Mouse (Mus musculus) kidney, embryonic 14.5 days (tissue): ENCODE measurements around the gene Vsig8. TPM values are rescaled to one million over a fixed set of nuclear protein-coding genes. Genes with fewer than 3 reads are reported as not detected.

Experiments used
- ATAC-seq: fragments of 200-750 bp; cut with Nextera tagmentation; 2 replicates; pipeline ENCODE4 v1.8.0; 2017; ENCODE audit warnings: moderate number of reproducible peaks, mild to moderate bottlenecking, moderate TSS enrichment, moderate library complexity; ENCODE audit not compliant: low FRiP score, low TSS enrichment
- H3K27ac ChIP-seq: fragments of 300-500 bp; sonication (generic); 2 replicates; pipeline ENCODE4 v1.5.1; 2014; ENCODE audit warnings: low read depth, mild to moderate bottlenecking, low read length, moderate library complexity, mixed read lengths
- H3K27me3 ChIP-seq: fragments of 300-500 bp; sonication (generic); 2 replicates; pipeline ENCODE4 v1.6.1; 2014; ENCODE audit warnings: mild to moderate bottlenecking, low read length; ENCODE audit not compliant: control insufficient read depth, insufficient read depth
- H3K36me3 ChIP-seq: fragments of 300-500 bp; sonication (generic); 2 replicates; pipeline ENCODE4 v1.6.1; 2014; ENCODE audit warnings: low read length, mixed read lengths; ENCODE audit not compliant: control insufficient read depth, insufficient read depth
- H3K4me1 ChIP-seq: fragments of 300-500 bp; sonication (generic); 2 replicates; pipeline ENCODE4 v1.6.1; 2014; ENCODE audit warnings: low read length, mixed read lengths; ENCODE audit not compliant: control insufficient read depth, insufficient read depth
- H3K4me2 ChIP-seq: fragments of 300-500 bp; sonication (generic); replicated peaks from 2 replicates; pipeline ENCODE4 v1.6.1; 2014; ENCODE audit warnings: low read depth, mild to moderate bottlenecking, low read length
- H3K4me3 ChIP-seq: fragments of 300-500 bp; sonication (generic); 2 replicates; pipeline ENCODE4 v1.5.1; 2014; ENCODE audit warnings: mild to moderate bottlenecking, low read length
- H3K9ac ChIP-seq: fragments of 300-500 bp; sonication (generic); 2 replicates; pipeline ENCODE4 v1.6.1; 2014; ENCODE audit warnings: low read depth, mild to moderate bottlenecking, low read length, moderate library complexity
- H3K9me3 ChIP-seq: fragments of 300-500 bp; sonication (generic); 2 replicates; pipeline ENCODE4 v1.6.1; 2016; ENCODE audit warnings: low read length; ENCODE audit not compliant: control insufficient read depth
- WGBS: fragments of 180-500 bp; shearing (Covaris S2); extraction: QIAGEN DNeasy Blood & Tissue Kit; methylation state at CpG from one replicate; pipeline ENCODE4 v1.1.7; 2014; 5-methylcytosine and 5-hydroxymethylcytosine counted together
- polyA plus RNA-seq: library from polyadenylated mRNA; unstranded; fragments of >200 nt; fragmentation: Nextera tagmentation; extraction: Ambion mirVana; gene quantifications from 2 replicates; pipeline ENCODE4 v1.2.1, GENCODE M21; 2014

The Vsig8 gene
- polyA plus RNA-seq, 1 experiment from 2014 or later: 0.19 TPM

DNA sequence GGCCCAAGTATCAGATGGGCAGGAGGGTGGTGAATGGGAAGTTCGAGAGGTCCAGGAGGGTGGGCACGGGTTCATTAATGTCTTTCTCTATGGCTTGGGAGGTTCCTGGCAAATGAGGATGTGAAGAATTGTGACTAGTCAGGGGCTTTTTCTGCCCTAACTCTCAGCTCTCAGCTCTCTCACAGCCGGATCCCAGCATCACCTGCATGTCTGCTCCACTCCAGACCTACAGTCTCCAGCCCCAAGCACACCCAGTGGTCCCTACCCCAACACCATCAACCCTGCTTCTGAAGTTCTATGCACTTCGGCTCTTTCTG lies 41.6 kb upstream of the Vsig8 start:
- no peak overlapping the region for H3K4me3 ChIP-seq
- ATAC-seq: no peak
- H3K4me2 ChIP-seq: no peak overlapping the region
- peaks cover 14% of the 10 kb centered on the region for H3K4me1 ChIP-seq
- 72% methylated on average over 4 of the region's 4 CpGs for WGBS
- H3K36me3 ChIP-seq: no peaks in the 10 kb centered on the region
- H3K9ac ChIP-seq: no peak overlapping the region
- no peaks in the 10 kb centered on the region for H3K27me3 ChIP-seq
- H3K27ac ChIP-seq: peak overlapping the region; percentile 5; the same call in 1 of the 2 replicates
- peaks cover 7% of the 10 kb centered on the region; the same call in 1 of the 2 replicates for H3K9me3 ChIP-seq

DNA sequence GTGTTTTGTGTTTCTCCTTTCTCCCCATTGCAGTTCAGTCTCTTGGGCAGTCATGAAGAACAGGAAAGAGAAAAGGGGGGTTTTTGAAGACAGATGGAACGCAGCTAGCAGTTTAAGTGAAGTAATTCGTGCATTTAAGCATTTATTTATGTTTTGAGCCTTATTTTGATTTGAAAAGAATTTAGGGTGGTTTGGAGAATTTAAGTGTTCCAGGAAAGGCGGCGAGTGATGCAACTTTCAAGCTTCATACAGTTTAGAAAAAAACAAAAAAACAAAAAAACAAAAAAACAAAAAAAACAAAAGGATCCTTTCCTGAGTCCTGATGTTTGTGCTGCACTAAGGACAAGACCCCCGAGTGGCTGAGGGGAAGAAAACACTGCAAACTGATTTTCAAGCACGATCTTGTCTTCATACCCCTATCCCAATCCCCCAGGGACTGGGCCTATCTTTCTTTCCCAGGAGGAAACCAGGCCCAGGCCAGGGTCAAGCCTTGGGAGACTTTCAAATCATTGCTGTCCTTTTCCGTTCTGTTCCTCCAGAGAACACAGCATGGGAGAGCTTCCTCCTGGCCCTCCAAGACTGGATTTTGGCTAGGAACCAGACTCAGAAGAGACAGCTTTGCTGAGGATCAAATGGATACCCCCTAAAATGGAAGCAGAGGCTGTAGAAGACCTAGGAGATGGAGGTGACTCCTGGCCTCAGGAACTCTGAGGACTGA lies 41.0 kb upstream of the Vsig8 start:
- H3K36me3 ChIP-seq: no peaks in the 10 kb centered on the region
- peak overlapping the region; percentile 5; the same call in 1 of the 2 replicates for H3K27ac ChIP-seq
- no peak overlapping the region for H3K4me3 ChIP-seq
- 74% methylated on average over 7 of the region's 7 CpGs for WGBS
- H3K9ac ChIP-seq: no peak overlapping the region
- no peak overlapping the region for H3K4me2 ChIP-seq
- H3K4me1 ChIP-seq: peaks cover 14% of the 10 kb centered on the region
- no peak for ATAC-seq
- peaks cover 7% of the 10 kb centered on the region; the same call in 1 of the 2 replicates for H3K9me3 ChIP-seq
- H3K27me3 ChIP-seq: no peaks in the 10 kb centered on the region

DNA sequence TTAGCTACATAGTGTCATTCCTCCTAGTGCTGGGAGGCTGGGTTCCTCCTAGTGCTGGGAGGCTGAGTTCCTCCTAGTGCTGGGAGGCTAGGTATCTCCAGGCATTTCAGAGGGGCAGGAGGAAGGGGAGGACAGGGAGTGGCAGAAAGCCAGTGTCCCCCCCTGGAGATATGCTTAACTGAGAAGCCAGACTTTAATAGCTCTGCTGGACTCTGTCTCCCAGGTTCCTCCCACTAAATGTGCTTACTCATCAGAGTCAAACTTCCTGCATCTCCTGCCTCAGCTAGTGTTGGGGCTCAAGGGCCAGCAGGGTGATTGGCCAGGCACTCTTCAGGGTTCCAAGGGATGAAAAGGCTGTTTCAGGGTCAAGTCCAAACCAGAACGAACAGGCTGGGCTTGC lies 40.3 kb upstream of the Vsig8 start:
- Histone ChIP-seq H3K4me3 (no peak overlapping the region), H3K27ac (no peak overlapping the region)
- ATAC-seq: no peak

DNA sequence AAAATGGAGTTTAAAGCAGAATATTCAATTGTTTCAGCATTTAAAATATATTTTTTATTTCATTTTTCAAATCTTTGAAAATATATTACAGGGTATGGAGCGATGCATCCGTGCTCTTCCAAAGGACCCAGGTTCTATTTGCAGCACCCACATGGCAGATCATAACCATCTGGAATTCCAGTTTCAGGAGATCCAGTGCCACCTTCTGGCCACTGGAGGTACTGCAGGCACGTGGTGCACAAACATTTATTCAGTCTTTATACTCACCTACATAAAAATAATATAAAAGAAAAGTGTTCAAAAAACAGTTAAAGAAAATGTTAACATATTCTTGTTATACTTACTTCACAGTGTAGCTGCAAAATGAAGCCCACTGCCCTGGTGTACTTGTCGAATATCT lies 37.7 kb upstream of the Vsig8 start:
- no peak overlapping the region for H3K27ac ChIP-seq
- H3K36me3 ChIP-seq: no peaks in the 10 kb centered on the region
- peaks cover 16% of the 10 kb centered on the region; the same call in 1 of the 2 replicates for H3K4me1 ChIP-seq
- H3K9ac ChIP-seq: no peak overlapping the region
- no peaks in the 10 kb centered on the region for H3K27me3 ChIP-seq
- H3K4me3 ChIP-seq: no peak overlapping the region
- H3K9me3 ChIP-seq: peaks cover 7% of the 10 kb centered on the region; the same call in 1 of the 2 replicates
- WGBS: 76% methylated on average over 4 of the region's 4 CpGs
- no peak for ATAC-seq
- no peak overlapping the region for H3K4me2 ChIP-seq

More for the DNA sequence above, 40.3 kb upstream of the Vsig8 start:
- 68% methylated on average over 1 of the region's 1 CpGs for WGBS
- H3K9ac ChIP-seq: no peak overlapping the region
- no peak overlapping the region for H3K4me2 ChIP-seq
- H3K27me3 ChIP-seq: no peaks in the 10 kb centered on the region
- peaks cover 7% of the 10 kb centered on the region; the same call in 1 of the 2 replicates for H3K9me3 ChIP-seq
- H3K36me3 ChIP-seq: no peaks in the 10 kb centered on the region
- H3K4me1 ChIP-seq: peaks cover 13% of the 10 kb centered on the region; the same call in 1 of the 2 replicates

DNA sequence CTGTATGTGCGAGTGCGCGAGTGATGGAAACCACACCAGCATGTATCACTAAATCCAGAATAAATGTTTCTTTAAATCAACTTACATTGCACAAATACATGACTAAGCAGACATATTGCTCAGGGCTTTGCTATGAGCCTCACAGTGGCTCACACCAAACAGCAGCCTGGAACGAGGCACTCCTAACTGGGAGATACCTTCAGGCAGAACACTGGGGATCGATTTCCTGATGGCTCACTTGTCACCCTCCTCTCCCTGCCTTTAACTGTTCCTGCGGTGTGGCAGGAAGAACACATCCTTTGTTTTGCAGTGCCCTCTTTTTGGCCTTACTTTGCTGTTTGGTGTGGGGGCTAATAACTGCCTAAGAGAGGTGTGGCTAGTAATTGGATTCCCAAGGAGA lies 36.1 kb upstream of the Vsig8 start:
- Histone ChIP-seq H3K9me3 (peaks cover 7% of the 10 kb centered on the region; the same call in 1 of the 2 replicates), H3K4me1 (peaks cover 10% of the 10 kb centered on the region; the same call in 1 of the 2 replicates), H3K27ac (no peak overlapping the region), H3K4me3 (no peak overlapping the region), H3K27me3 (no peaks in the 10 kb centered on the region), H3K36me3 (no peaks in the 10 kb centered on the region), H3K4me2 (no peak overlapping the region), H3K9ac (no peak overlapping the region)
- WGBS: 52% methylated on average over 6 of the region's 6 CpGs
- ATAC-seq: no peak

DNA sequence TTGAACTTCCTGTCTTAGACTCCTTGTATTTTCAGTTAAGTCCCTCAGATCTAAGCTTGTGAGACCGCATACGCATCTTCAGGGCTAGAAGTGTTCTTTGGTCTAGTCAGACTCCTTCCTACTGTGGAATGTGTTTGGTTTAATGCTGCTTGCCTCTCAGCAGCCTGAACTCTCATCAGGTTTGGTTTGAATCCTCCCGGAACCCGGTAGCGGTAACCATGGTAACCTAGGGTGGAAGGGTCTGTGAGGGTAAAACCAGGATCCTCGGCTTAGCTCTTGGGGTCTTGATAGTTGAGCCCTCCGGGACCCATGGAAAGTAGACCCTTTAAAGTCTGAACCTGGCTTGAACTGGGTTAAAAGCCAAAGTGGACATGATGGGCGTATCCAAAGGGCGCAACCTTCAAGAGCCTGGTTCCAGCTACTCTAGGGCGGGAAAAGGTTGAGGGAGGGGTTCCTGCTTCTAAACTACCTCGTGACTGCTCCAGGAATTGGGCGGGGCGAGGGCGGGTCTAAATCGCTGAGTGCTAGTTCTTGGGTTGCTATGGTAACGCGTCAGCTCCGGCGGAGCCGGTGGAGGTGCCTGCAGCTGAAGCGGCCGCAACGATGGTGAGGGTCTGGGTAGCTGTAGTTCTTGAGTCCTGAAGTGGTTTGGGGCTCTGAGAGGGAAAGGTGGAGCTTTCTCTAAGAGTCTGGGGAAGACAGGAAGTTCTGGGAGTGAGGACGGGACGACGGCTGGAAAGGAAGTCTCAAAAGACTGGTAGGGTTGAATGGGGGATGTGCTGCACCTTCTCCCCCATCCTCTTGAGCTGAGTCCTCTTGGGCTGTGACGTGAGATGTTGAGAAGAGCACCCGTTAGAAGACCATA lies 34.9 kb upstream of the Vsig8 start, which contains the start of gene Cfap45:
Cfap45 (plus strand) TSS at position 226 of the 865 bp plus-strand sequence.
- H3K27ac ChIP-seq: 0 out of 2 replicates have a peak within 1 kb of the TSS, but pooled peaks have one; percentile 7
- peaks cover 7% of the 10 kb centered on the region; the same call in 1 of the 2 replicates for H3K9me3 ChIP-seq
- H3K27me3 ChIP-seq: no peaks in the 10 kb centered on the region
- H3K36me3 ChIP-seq: no peaks in the 10 kb centered on the region
- H3K4me1 ChIP-seq: peaks cover 16% of the 10 kb centered on the region; the same call in 1 of the 2 replicates
- peak within 1 kb of the TSS; percentile 42 for H3K9ac ChIP-seq
- 5% methylated on average over 28 of the region's 28 CpGs for WGBS
- H3K4me2 ChIP-seq: peak within 1 kb of the TSS; percentile 54
- H3K4me3 ChIP-seq: peak within 1 kb of the TSS; percentile 35
- ATAC-seq: peak; percentile 90

DNA sequence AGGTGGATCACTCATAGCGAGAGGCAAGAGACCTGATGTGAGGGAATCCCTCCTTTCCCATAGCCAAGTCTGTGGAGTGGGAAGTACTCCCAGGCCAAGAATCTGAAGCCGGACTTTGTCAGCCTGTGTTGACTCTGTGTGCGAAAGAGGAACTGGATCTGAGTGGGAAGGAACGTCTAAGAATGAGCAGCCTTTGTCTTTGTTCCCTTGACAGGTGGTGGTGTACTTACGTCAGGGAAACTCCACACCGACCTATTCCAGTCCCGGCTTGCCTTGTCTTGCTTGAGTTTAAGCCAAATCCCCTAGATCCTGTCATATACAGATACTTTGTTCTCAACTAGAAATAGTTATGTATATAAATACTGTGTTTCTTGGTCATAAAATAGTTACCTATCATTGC lies 33.2 kb upstream of the Vsig8 start:
- no peaks in the 10 kb centered on the region for H3K36me3 ChIP-seq
- H3K9ac ChIP-seq: no peak overlapping the region
- H3K4me3 ChIP-seq: no peak overlapping the region
- WGBS: 72% methylated on average over 7 of the region's 7 CpGs
- H3K4me2 ChIP-seq: no peak overlapping the region
- H3K9me3 ChIP-seq: peaks cover 4% of the 10 kb centered on the region; the same call in 1 of the 2 replicates
- no peak for ATAC-seq
- H3K27me3 ChIP-seq: 0 out of 2 replicates have a peak, but pooled peaks cover 3% of the 10 kb centered on the region
- H3K27ac ChIP-seq: no peak overlapping the region
- peaks cover 16% of the 10 kb centered on the region; the same call in 1 of the 2 replicates for H3K4me1 ChIP-seq

DNA sequence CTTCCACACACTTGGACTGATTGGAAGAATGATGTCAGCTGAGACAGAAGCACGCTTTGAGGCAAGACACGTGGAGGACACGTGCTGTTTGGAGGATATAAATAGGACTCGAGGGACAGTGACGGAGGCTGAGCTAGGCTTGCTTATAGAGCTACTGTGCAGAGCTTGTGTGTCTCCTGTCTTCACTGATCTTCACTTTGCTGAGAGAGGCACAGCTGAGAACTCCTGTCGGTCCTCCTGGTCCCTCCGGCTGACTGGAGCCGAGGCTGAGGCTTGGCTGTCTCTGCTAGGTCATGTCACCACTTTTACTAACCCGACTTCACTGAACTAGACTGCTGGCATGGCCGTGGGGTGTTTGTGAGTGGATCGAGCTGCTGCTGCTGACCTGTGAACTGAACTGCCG lies 32.0 kb upstream of the Vsig8 start:
- Histone ChIP-seq H3K27ac (no peak overlapping the region), H3K27me3 (0 out of 2 replicates have a peak, but pooled peaks cover 3% of the 10 kb centered on the region), H3K36me3 (no peaks in the 10 kb centered on the region), H3K9ac (no peak overlapping the region), H3K4me2 (no peak overlapping the region), H3K9me3 (no peaks in the 10 kb centered on the region), H3K4me3 (no peak overlapping the region), H3K4me1 (peaks cover 16% of the 10 kb centered on the region; the same call in 1 of the 2 replicates)
- ATAC-seq: no peak
- 51% methylated on average over 12 of the region's 12 CpGs for WGBS
